Mouse (Mus musculus) embryonic facial prominence, embryonic 13.5 days (tissue): ENCODE measurements at regions not wholly inside any gene's neighbourhood (a gene's known extent, or its start where the extent isn't known, plus 50 kb on each side); places are given as distances from the start of the nearest gene placed in this dataset.

Source experiments
- ATAC-seq: fragments of 200-750 bp; cut with Nextera tagmentation; 2 replicates; pipeline ENCODE4 v1.8.0; 2017; ENCODE audit warnings: low read depth; ENCODE audit not compliant: insufficient number of reproducible peaks, insufficient read depth, low FRiP score, low TSS enrichment
- H3K27ac ChIP-seq: fragments of 300-500 bp; sonication (generic); 2 replicates; pipeline ENCODE4 v1.5.1; 2015; ENCODE audit warnings: moderate library complexity, mild to moderate bottlenecking, inconsistent platforms
- H3K27me3 ChIP-seq: fragments of 300-500 bp; sonication (generic); 2 replicates; pipeline ENCODE4 v1.6.1; 2015; ENCODE audit warnings: mild to moderate bottlenecking, inconsistent platforms
- H3K36me3 ChIP-seq: fragments of 300-500 bp; sonication (generic); 2 replicates; pipeline ENCODE4 v1.6.1; 2015; ENCODE audit warnings: mild to moderate bottlenecking, inconsistent platforms
- H3K4me1 ChIP-seq: fragments of 300-500 bp; sonication (generic); 2 replicates; pipeline ENCODE4 v1.6.1; 2015; ENCODE audit warnings: inconsistent platforms
- H3K4me2 ChIP-seq: fragments of 300-500 bp; sonication (generic); 2 replicates; pipeline ENCODE4 v1.6.1; 2015; ENCODE audit warnings: moderate library complexity, mild to moderate bottlenecking, inconsistent platforms
- H3K4me3 ChIP-seq: fragments of 300-500 bp; sonication (generic); 2 replicates; pipeline ENCODE4 v1.5.1; 2015; ENCODE audit warnings: mild to moderate bottlenecking, inconsistent platforms
- H3K9ac ChIP-seq: fragments of 300-500 bp; sonication (generic); 2 replicates; pipeline ENCODE4 v1.6.1; 2015; ENCODE audit warnings: mild to moderate bottlenecking, inconsistent platforms
- H3K9me3 ChIP-seq: fragments of 300-500 bp; sonication (generic); 2 replicates; pipeline ENCODE4 v1.6.1; 2016; ENCODE audit warnings: inconsistent platforms
- WGBS: fragments of 180-500 bp; shearing (Covaris S2); methylation state at CpG from one replicate; pipeline ENCODE4 v1.1.7; 2015; ENCODE audit warnings: mixed read lengths; 5-methylcytosine and 5-hydroxymethylcytosine counted together

- Histone ChIP-seq H3K9me3 (no peaks in the 10 kb centered on the region), H3K27ac (no peak overlapping the region), H3K4me3 (no peak overlapping the region), H3K9ac (no peak overlapping the region), H3K4me2 (no peak overlapping the region), H3K27me3 (no peaks in the 10 kb centered on the region), H3K36me3 (no peaks in the 10 kb centered on the region), H3K4me1 (peaks cover 5% of the 10 kb centered on the region; the same call in 1 of the 2 replicates)
- 53% methylated on average over 1 of the region's 1 CpGs for WGBS
- ATAC-seq = no peak
Measured at GRCm38 (mm10) chr11:19369152-19369551, 350.4 kb upstream of the Meis1 start.

- no peaks in the 10 kb centered on the region for H3K27me3 ChIP-seq
- no peaks in the 10 kb centered on the region for H3K9me3 ChIP-seq
- H3K4me2 ChIP-seq = no peak overlapping the region
- ATAC-seq = no peak
- no peak overlapping the region for H3K27ac ChIP-seq
- 69% methylated on average over 5 of the region's 5 CpGs for WGBS
- no peak overlapping the region for H3K9ac ChIP-seq
- no peak overlapping the region for H3K4me3 ChIP-seq
- no peaks in the 10 kb centered on the region for H3K36me3 ChIP-seq
- H3K4me1 ChIP-seq = peaks cover 5% of the 10 kb centered on the region; the same call in 1 of the 2 replicates
Measured at GRCm38 (mm10) chr11:19373476-19373875, 354.7 kb upstream of the Meis1 start.

GRCm38 (mm10) chr11:19380935-19381334 is 362.1 kb upstream of the Meis1 start:
- H3K4me3 ChIP-seq = no peak overlapping the region
- 53% methylated on average over 2 of the region's 2 CpGs for WGBS
- H3K4me2 ChIP-seq = no peak overlapping the region
- peaks cover 3% of the 10 kb centered on the region; the same call in 1 of the 2 replicates for H3K4me1 ChIP-seq
- H3K27ac ChIP-seq = no peak overlapping the region
- no peak overlapping the region for H3K9ac ChIP-seq
- H3K27me3 ChIP-seq = no peaks in the 10 kb centered on the region
- H3K36me3 ChIP-seq = no peaks in the 10 kb centered on the region
- H3K9me3 ChIP-seq = no peaks in the 10 kb centered on the region
- no peak for ATAC-seq

- no peak for ATAC-seq
- Histone ChIP-seq H3K4me1 (no peaks in the 10 kb centered on the region), H3K9ac (no peak overlapping the region), H3K36me3 (no peaks in the 10 kb centered on the region), H3K27me3 (no peaks in the 10 kb centered on the region), H3K4me3 (no peak overlapping the region), H3K27ac (no peak overlapping the region), H3K9me3 (no peaks in the 10 kb centered on the region), H3K4me2 (no peak overlapping the region)
- 61% methylated on average over 6 of the region's 6 CpGs for WGBS
Measured at GRCm38 (mm10) chr11:19389136-19389535, 370.4 kb upstream of the Meis1 start.

- Histone ChIP-seq H3K36me3 (no peaks in the 10 kb centered on the region), H3K4me2 (no peak overlapping the region), H3K9me3 (no peaks in the 10 kb centered on the region), H3K4me3 (no peak overlapping the region), H3K27me3 (no peaks in the 10 kb centered on the region), H3K4me1 (no peaks in the 10 kb centered on the region), H3K9ac (no peak overlapping the region), H3K27ac (no peak overlapping the region)
- WGBS = 94% methylated on average over 1 of the region's 1 CpGs
- no peak for ATAC-seq
Measured at GRCm38 (mm10) chr11:19392190-19392589, 373.4 kb upstream of the Meis1 start.

GRCm38 (mm10) chr11:19394372-19394771 is 375.6 kb upstream of the Meis1 start:
- no peak overlapping the region for H3K4me3 ChIP-seq
- no peaks in the 10 kb centered on the region for H3K27me3 ChIP-seq
- no peaks in the 10 kb centered on the region for H3K9me3 ChIP-seq
- H3K4me2 ChIP-seq = no peak overlapping the region
- no peak overlapping the region for H3K27ac ChIP-seq
- no peak for ATAC-seq
- no peaks in the 10 kb centered on the region for H3K4me1 ChIP-seq
- no peaks in the 10 kb centered on the region for H3K36me3 ChIP-seq
- no peak overlapping the region for H3K9ac ChIP-seq

GRCm38 (mm10) chr11:19400396-19400795 is 381.6 kb upstream of the Meis1 start:
- Histone ChIP-seq H3K4me1 (no peaks in the 10 kb centered on the region), H3K27me3 (no peaks in the 10 kb centered on the region), H3K4me3 (no peak overlapping the region), H3K9ac (no peak overlapping the region), H3K4me2 (no peak overlapping the region), H3K9me3 (no peaks in the 10 kb centered on the region), H3K27ac (no peak overlapping the region), H3K36me3 (no peaks in the 10 kb centered on the region)
- ATAC-seq = no peak
- WGBS = 86% methylated on average over 7 of the region's 7 CpGs

GRCm38 (mm10) chr11:19420143-19420542 is 401.4 kb upstream of the Meis1 start:
- Histone ChIP-seq H3K4me1 (peaks cover 19% of the 10 kb centered on the region), H3K4me2 (no peak overlapping the region), H3K9me3 (no peaks in the 10 kb centered on the region), H3K27ac (no peak overlapping the region), H3K27me3 (no peaks in the 10 kb centered on the region), H3K4me3 (no peak overlapping the region), H3K36me3 (no peaks in the 10 kb centered on the region), H3K9ac (no peak overlapping the region)
- ATAC-seq = no peak
- 90% methylated on average over 2 of the region's 2 CpGs for WGBS

- Histone ChIP-seq H3K4me2 (peak overlapping the region; percentile 47), H3K4me3 (no peak overlapping the region), H3K9me3 (no peaks in the 10 kb centered on the region), H3K4me1 (peaks cover 19% of the 10 kb centered on the region), H3K27me3 (no peaks in the 10 kb centered on the region), H3K27ac (peak overlapping the region; percentile 68; the same call in 1 of the 2 replicates), H3K36me3 (no peaks in the 10 kb centered on the region), H3K9ac (no peak overlapping the region)
- no peak for ATAC-seq
Measured at GRCm38 (mm10) chr11:19423268-19423667, 404.5 kb upstream of the Meis1 start.

GRCm38 (mm10) chr11:19423841-19424815 is 405.3 kb upstream of the Meis1 start:
- H3K27me3 ChIP-seq = no peaks in the 10 kb centered on the region
- peak overlapping the region; percentile 68 for H3K27ac ChIP-seq
- H3K4me1 ChIP-seq = peaks cover 19% of the 10 kb centered on the region
- 24% methylated on average over 20 of the region's 20 CpGs for WGBS
- ATAC-seq = peak; percentile 72
- 0 out of 2 replicates have a peak overlapping the region, but pooled peaks have one; percentile 6 for H3K4me3 ChIP-seq
- peak overlapping the region; percentile 47 for H3K4me2 ChIP-seq
- no peaks in the 10 kb centered on the region for H3K36me3 ChIP-seq
- no peak overlapping the region for H3K9ac ChIP-seq
- H3K9me3 ChIP-seq = no peaks in the 10 kb centered on the region

GRCm38 (mm10) chr11:19427559-19427958 is 408.8 kb upstream of the Meis1 start:
- Histone ChIP-seq H3K4me2 (no peak overlapping the region), H3K27ac (no peak overlapping the region), H3K9me3 (no peaks in the 10 kb centered on the region), H3K4me1 (peaks cover 24% of the 10 kb centered on the region), H3K9ac (no peak overlapping the region), H3K27me3 (no peaks in the 10 kb centered on the region), H3K4me3 (no peak overlapping the region), H3K36me3 (no peaks in the 10 kb centered on the region)
- 85% methylated on average over 1 of the region's 1 CpGs for WGBS
- ATAC-seq = no peak
